Mouse (Mus musculus): ENCODE results near the gene Tmem131. TPM values are rescaled to one million over a fixed set of nuclear protein-coding genes. Genes with fewer than 3 reads are reported as not detected.

Gene Tmem131
- total and polyA plus RNA-seq, 3 experiments = 51.0 to 298 (median 98.2) TPM

DNA sequence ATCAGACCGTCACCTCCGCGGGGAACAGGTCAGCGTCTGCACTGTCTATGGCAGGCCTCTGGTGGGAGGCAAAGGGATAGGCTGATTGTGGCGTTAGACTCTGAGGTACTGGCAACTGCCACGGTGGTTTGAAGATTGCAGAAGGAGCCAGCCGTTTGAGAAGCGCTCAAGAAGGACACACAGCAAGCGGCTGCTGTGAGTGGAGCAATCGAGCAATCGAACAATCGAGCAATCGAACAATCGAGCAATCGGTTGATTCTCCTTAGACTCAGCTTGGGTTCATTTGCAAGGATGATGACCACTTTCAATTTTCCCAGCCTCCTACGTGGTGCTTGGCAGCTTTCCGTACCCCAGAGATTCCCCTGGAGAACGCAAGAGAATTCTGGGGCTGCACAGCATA, 184.4 kb downstream of the Tmem131 start:
- no peak for ATAC-seq (ENCODE audit: extremely low read depth, insufficient number of reproducible peaks, low FRiP score, poor library complexity, severe bottlenecking)
- TF ChIP-seq CTCF (IDR thresholded peaks at IDR 0.05; ENCODE audit: low read depth, low read length) (no peak), TAL1 (conservative IDR thresholded peaks at IDR 0.05; ENCODE audit: low read depth, low read length) (no peak), GATA2 (IDR thresholded peaks at IDR 0.05; ENCODE audit: borderline replicate concordance, low read depth, low read length) (no peak), POLR2AphosphoS5 (IDR thresholded peaks at IDR 0.05; ENCODE audit: insufficient replicate concordance, low read depth, low read length) (no peak), GATA1 (IDR thresholded peaks at IDR 0.05; ENCODE audit: borderline replicate concordance, low read length) (no peak)
- peaks cover 27% of the 10 kb centered on the region for H3K27me3 ChIP-seq (ENCODE audit: insufficient read depth, low read length)

DNA sequence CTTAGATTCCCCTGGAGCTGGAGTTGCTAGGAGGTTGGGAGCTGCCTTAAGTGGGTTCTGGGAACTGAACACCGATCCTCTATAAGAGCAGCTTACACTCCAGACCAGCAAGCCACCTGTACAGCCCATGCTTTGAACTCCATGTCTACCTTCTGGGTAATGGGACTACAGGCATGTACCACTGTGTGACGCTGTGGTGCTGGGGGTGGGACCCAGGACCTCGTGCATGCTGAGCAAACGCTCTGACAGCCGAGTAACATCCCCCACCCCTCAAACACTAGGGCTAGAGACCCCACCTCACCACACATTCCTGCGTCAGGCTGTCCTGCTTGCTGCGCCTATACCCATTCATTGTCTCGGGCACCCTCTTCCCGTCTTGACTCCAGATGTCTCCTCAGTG, 184.9 kb downstream of the Tmem131 start:
- DNase-seq (ENCODE audit: low spot score) = no peak
- Histone ChIP-seq H3K36me3 (replicated peaks) (no peaks in the 10 kb centered on the region), H3K4me1 (ENCODE audit: insufficient read depth, low read depth, low read length) (no peaks in the 10 kb centered on the region; the same call in 1 of the 2 replicates), H3K9me3 (replicated peaks) (no peaks in the 10 kb centered on the region), H3K4me3 (ENCODE audit: low read depth, low read length) (no peak overlapping the region), H3K27me3 (ENCODE audit: insufficient read depth, low read length) (peaks cover 26% of the 10 kb centered on the region; the same call in 1 of the 2 replicates)
- ATAC-seq (ENCODE audit: extremely low read depth, insufficient number of reproducible peaks, low FRiP score, poor library complexity, severe bottlenecking) = no peak
- no peak for TF ChIP-seq POLR2AphosphoS5 (IDR thresholded peaks at IDR 0.05; ENCODE audit: insufficient replicate concordance, low read depth, low read length)
- no peak for TF ChIP-seq CTCF (IDR thresholded peaks at IDR 0.05; ENCODE audit: low read depth, low read length)
- no peak for TF ChIP-seq GATA1 (IDR thresholded peaks at IDR 0.05; ENCODE audit: borderline replicate concordance, low read length)
- TF ChIP-seq GATA2 (IDR thresholded peaks at IDR 0.05; ENCODE audit: borderline replicate concordance, low read depth, low read length) = no peak
- no peak for TF ChIP-seq TAL1 (conservative IDR thresholded peaks at IDR 0.05; ENCODE audit: low read depth, low read length)

More for the DNA sequence above, 184.4 kb downstream of the Tmem131 start:
- DNase-seq (ENCODE audit: low spot score) = no peak
- H3K4me3 ChIP-seq (ENCODE audit: low read depth, low read length) = no peak overlapping the region
- H3K9me3 ChIP-seq (replicated peaks) = no peaks in the 10 kb centered on the region
- no peaks in the 10 kb centered on the region; the same call in 1 of the 2 replicates for H3K4me1 ChIP-seq (ENCODE audit: insufficient read depth, low read depth, low read length)
- no peaks in the 10 kb centered on the region for H3K36me3 ChIP-seq (replicated peaks)

DNA sequence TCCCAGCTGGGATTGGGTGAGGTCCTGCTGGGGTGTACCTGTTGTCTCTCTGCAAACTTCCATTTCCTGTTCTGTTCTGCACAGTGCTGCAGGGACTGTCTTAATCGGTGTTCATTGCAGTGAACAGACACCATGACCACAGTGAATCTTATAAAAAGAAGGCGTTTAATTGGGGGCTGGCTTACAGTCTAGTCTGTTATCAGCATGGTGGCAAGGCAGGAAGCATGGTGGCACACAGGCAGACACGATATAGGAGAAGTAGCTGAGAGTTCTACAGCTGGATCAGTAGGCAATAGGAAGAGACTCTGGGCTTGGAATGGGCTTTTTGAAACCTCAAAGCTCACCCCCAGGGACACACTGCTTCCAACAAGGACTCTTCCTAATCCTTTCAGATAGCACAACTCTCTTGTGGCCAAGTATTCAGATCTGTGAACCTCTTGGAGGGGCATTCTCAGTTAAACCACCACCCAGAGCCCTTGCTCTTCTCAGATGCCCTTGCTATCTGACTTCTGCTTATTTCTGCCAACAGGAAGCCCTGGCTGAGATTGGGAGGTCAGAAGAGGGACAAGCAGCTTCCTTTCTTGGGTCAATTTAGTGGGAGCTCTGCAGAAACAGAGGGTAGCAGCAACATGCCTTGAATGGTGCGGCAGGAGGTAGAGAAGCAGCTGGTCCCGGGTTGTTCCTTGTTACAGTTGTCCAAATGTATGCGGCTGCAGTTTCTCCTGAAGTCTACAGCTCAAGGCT, 189.4 kb downstream of the Tmem131 start:
- Histone ChIP-seq H3K9me3 (replicated peaks) (no peaks in the 10 kb centered on the region), H3K4me1 (ENCODE audit: insufficient read depth, low read depth, low read length) (no peaks in the 10 kb centered on the region), H3K4me3 (ENCODE audit: low read depth, low read length) (no peak overlapping the region), H3K27me3 (ENCODE audit: insufficient read depth, low read length) (peaks cover 12% of the 10 kb centered on the region; the same call in 1 of the 2 replicates), H3K36me3 (replicated peaks) (no peaks in the 10 kb centered on the region)
- TF ChIP-seq GATA1 (IDR thresholded peaks at IDR 0.05; ENCODE audit: borderline replicate concordance, low read length) = no peak
- no peak for TF ChIP-seq POLR2AphosphoS5 (IDR thresholded peaks at IDR 0.05; ENCODE audit: insufficient replicate concordance, low read depth, low read length)
- no peak for TF ChIP-seq GATA2 (IDR thresholded peaks at IDR 0.05; ENCODE audit: borderline replicate concordance, low read depth, low read length)
- no peak for TF ChIP-seq TAL1 (conservative IDR thresholded peaks at IDR 0.05; ENCODE audit: low read depth, low read length)
- TF ChIP-seq CTCF (IDR thresholded peaks at IDR 0.05; ENCODE audit: low read depth, low read length) = no peak
- ATAC-seq (ENCODE audit: extremely low read depth, insufficient number of reproducible peaks, low FRiP score, poor library complexity, severe bottlenecking) (no peak), DNase-seq (ENCODE audit: low spot score) (no peak)

DNA sequence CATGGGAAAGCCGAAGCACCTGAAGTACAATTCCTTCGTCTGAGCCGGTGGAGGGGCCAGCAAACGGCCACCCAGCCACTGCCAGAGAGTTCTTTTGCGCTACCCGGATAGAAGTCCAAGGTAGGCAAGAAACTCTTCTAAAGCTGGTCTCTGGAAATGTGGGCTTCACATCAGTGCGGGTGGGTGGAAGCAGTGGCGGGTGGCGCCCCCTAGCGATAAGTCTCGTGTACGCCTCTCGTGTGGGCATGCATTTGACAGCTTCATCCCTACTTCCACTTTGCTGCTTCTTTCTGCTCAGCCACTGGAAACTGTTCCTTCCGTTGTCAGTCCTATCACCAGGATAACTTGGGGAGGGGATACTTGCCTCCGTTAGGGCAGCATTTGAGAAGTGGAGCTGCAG, 197.0 kb downstream of the Tmem131 start:
- DNase-seq (ENCODE audit: low spot score) (peak; percentile 33), ATAC-seq (ENCODE audit: extremely low read depth, insufficient number of reproducible peaks, low FRiP score, poor library complexity, severe bottlenecking) (no peak)
- no peak for TF ChIP-seq GATA1 (IDR thresholded peaks at IDR 0.05; ENCODE audit: borderline replicate concordance, low read length)
- no peak for TF ChIP-seq GATA2 (IDR thresholded peaks at IDR 0.05; ENCODE audit: borderline replicate concordance, low read depth, low read length)
- no peak for TF ChIP-seq POLR2AphosphoS5 (IDR thresholded peaks at IDR 0.05; ENCODE audit: insufficient replicate concordance, low read depth, low read length)
- peak; percentile 86 for TF ChIP-seq CTCF (IDR thresholded peaks at IDR 0.05; ENCODE audit: low read depth, low read length)
- Histone ChIP-seq H3K9me3 (replicated peaks) (no peaks in the 10 kb centered on the region), H3K4me3 (ENCODE audit: low read depth, low read length) (no peak overlapping the region), H3K36me3 (replicated peaks) (no peaks in the 10 kb centered on the region), H3K4me1 (ENCODE audit: insufficient read depth, low read depth, low read length) (peaks cover 8% of the 10 kb centered on the region; the same call in 1 of the 2 replicates), H3K27me3 (ENCODE audit: insufficient read depth, low read length) (peaks cover 10% of the 10 kb centered on the region)

DNA sequence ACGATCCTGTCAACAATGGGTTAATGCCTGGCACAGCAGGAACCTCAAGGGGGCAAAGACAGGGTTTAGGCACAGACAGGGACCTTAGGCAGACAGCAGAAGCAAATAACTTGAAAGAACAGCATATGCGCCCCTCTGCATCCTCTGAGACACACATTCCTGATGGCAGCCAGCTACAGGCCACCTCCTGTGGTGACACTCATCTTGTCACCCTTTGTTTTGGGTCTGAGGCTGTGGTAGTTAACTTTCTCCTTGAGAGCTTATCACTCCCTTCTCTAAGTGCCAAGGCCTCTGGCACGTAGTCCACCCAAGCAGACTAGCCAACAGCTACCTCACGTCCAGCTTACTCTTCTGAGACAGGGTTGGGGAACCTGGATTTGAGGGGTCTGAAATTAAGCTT, 197.8 kb downstream of the Tmem131 start:
- H3K4me3 ChIP-seq (ENCODE audit: low read depth, low read length) = no peak overlapping the region
- H3K36me3 ChIP-seq (replicated peaks) = no peaks in the 10 kb centered on the region
- H3K4me1 ChIP-seq (ENCODE audit: insufficient read depth, low read depth, low read length) = peaks cover 8% of the 10 kb centered on the region; the same call in 1 of the 2 replicates
- H3K27me3 ChIP-seq (ENCODE audit: insufficient read depth, low read length) = peaks cover 12% of the 10 kb centered on the region
- no peak for TF ChIP-seq CTCF (IDR thresholded peaks at IDR 0.05; ENCODE audit: low read depth, low read length)
- TF ChIP-seq GATA1 (IDR thresholded peaks at IDR 0.05; ENCODE audit: borderline replicate concordance, low read length) = no peak
- no peak for TF ChIP-seq TAL1 (conservative IDR thresholded peaks at IDR 0.05; ENCODE audit: low read depth, low read length)
- DNase-seq (ENCODE audit: low spot score) (no peak), ATAC-seq (ENCODE audit: extremely low read depth, insufficient number of reproducible peaks, low FRiP score, poor library complexity, severe bottlenecking) (no peak)
- no peaks in the 10 kb centered on the region for H3K9me3 ChIP-seq (replicated peaks)

DNA sequence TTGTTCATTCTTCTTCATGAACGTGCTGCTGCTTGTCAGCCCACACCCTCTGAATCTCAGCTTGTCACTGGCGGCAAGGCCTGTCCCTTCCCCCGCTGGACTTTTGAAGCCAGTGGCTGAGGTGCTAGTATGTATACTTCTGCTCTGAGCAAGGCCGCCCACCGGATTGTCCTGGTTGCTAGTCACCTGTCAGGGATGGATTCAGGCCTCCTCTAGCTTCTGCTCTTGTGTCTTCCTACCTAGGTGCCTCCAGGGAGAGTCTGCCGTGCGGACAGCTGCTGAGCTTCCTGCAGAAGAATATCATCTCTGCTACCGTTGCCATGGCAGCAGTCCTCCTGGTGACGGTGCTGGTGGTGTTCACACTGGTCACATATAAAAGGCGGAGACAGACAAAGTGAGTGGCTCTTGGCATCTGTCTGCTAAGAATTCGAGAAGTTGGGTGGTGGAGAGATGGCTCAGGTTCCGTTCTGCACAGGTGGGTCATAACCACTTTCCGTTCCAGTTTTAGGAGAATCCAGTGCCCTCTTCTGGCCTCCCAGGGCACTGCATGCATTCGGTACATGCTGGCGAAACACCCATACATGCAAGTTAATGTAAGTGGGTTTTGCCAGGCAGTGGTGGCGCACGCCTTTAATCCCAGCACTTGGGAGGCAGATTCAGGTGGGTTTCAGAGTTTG, 199.1 kb downstream of the Tmem131 start:
- peaks cover 13% of the 10 kb centered on the region for H3K27me3 ChIP-seq (ENCODE audit: insufficient read depth, low read length)
- ATAC-seq (ENCODE audit: extremely low read depth, insufficient number of reproducible peaks, low FRiP score, poor library complexity, severe bottlenecking) = no peak
- no peaks in the 10 kb centered on the region for H3K9me3 ChIP-seq (replicated peaks)

More for the DNA sequence above, 199.1 kb downstream of the Tmem131 start:
- Histone ChIP-seq H3K4me1 (ENCODE audit: insufficient read depth, low read depth, low read length) (peaks cover 8% of the 10 kb centered on the region; the same call in 1 of the 2 replicates), H3K36me3 (replicated peaks) (no peaks in the 10 kb centered on the region), H3K4me3 (ENCODE audit: low read depth, low read length) (no peak overlapping the region)
- DNase-seq (ENCODE audit: low spot score) = no peak
- TF ChIP-seq CTCF (IDR thresholded peaks at IDR 0.05; ENCODE audit: low read depth, low read length) (peak; percentile 93), GATA2 (IDR thresholded peaks at IDR 0.05; ENCODE audit: borderline replicate concordance, low read depth, low read length) (no peak)

Measured in G1E (cell line).